Mouse (Mus musculus): ENCODE measurements around the gene Ogdhl.

Gene Ogdhl

DNA sequence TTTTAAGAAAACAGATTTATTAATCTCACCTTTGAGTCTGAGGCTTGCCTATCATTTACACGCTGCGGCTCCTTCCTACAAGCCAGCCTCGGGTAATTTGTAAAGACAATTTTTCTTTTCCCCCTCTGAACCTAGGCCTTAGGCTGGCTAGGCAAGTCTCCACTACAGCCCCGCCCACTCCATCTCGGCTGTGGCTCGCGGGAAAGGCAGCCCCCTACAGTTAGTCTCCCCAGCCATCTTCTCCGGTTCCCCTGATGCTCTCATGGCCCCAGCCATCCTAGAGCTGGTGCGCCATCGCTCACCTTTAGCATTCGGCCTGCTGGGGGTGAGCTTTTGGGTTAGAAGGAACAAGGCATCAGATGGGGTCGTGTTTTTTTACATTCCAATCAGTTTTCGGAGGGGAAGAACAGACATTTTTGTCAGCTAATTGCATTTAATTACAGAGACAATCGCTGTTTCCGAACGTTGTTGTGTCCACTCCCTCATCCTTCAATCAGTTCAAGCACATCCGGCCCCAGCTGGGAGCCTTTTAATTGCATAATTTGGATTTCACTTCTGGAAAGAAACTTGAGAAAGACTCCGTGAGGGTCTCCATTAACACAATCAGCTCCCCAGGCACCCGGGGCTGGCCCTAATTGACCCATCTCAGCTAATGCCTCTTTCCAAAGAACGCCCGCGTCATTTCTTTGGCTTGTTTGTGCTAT is 57.7 kb downstream of the Ogdhl start:
- DNase-seq (ENCODE audit: low spot score in 2 of 2) = no peak

DNA sequence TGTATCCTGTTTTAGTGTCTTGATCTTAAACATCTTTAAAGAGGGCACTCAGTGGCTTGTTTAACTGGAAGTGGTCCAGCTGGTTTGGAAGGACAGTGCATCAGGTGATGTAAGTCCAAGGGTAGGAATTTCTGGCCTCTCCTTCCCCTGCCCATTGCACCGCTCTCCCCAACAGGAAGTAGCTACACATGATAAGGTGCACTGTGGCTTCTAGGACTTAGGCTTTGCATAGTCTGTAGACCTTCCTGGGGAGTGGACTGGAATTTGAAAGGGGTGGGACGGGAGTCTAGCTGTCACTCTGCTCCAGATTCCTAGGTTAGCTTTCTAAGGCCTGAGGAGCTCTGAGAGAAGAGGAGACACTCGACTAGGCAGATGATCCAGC is 58.3 kb downstream of the Ogdhl start:
- DNase-seq (ENCODE audit: low spot score in 2 of 2) = no peak

DNA sequence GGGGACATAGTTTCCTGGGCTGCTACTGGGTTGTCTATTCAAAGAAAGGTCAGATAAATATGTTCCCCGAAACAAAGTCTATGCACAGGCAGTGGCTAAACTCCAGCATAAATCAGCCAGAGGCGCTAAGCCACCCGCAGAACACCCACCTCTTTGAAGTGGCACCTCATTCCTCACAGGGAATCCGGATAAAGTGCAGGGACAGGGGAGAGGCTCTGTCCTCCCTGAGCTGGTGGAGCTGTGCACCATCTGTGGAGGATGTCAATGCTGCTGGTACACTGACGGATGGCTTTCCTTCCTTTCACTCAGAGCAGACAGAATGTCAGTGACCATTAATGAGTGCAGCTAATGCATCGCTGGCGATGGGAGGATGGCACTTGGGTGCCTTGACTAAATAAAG is 59.2 kb downstream of the Ogdhl start:
- DNase-seq (ENCODE audit: low spot score in 2 of 2) = no peak

DNA sequence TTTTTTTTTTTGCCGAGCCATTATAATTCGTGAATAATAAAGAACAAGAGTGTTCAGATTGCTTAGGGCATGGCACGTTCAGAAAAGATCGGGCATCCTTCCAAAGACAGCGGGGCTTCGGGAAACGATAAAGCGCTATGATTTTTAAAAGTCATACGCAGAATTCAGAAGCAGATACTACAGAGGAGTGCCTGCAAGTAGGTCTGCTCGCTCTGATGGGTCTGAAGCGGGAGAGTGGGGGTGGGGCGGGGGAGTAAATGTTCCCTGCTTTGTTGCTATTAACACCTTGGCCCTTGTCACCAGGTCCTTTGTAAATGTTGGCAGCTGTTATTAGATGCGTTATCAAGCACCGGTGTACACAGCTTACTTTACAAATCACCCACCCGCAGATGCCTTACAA is 59.8 kb downstream of the Ogdhl start:
- DNase-seq (ENCODE audit: low spot score in 2 of 2) = peak in 1 of 2 experiments; percentile 7

DNA sequence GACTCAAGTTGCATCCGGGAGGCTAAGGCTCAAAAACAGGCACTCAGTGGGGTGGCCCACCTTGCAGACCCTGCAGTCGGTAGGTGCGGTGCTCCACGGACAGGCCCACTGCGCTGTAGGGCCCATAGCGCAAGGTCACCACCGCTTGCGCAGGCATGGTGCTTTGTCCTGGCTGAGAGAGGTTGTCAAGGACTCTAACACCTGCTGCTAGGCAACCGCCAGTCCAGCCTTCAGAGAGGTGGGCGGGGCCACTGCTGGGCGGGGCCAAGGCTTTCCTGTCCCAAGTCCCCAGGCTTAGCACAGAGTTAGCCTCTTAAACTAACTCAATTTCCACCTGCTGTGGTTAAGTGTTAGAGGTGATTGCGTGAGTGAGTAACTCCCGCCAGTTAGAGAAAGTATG is 66.4 kb downstream of the Ogdhl start, which contains the start of gene 1700024G13Rik:
1700024G13Rik (minus strand) TSS at position 196 of the 400 bp plus-strand sequence.
- peak in 1 of 2 experiments; percentile 26 for DNase-seq (ENCODE audit: low spot score in 2 of 2)
